Mouse (Mus musculus) brown adipose tissue, adult 24 weeks (tissue): Measurements from ENCODE around the gene Kctd2. TPM values are rescaled to one million over a fixed set of nuclear protein-coding genes. Genes with fewer than 3 reads are reported as not detected.

Source experiments
- H3K27ac ChIP-seq: fragments of 200-500 bp; replicated peaks from 2 replicates; pipeline ENCODE4 v1.5.1; 2012; ENCODE audit warnings: low read depth, mild to moderate bottlenecking, low read length
- H3K4me1 ChIP-seq: fragments of 200-500 bp; 2 replicates; pipeline ENCODE4 v1.6.1; 2012; ENCODE audit warnings: low read length, mixed read lengths; ENCODE audit not compliant: control insufficient read depth, insufficient read depth, insufficient read length
- H3K4me3 ChIP-seq: fragments of 200-500 bp; 2 replicates; pipeline ENCODE4 v1.5.1; 2012; ENCODE audit warnings: low read depth, mild to moderate bottlenecking, low read length, moderate library complexity; ENCODE audit not compliant: insufficient read depth
- polyA plus RNA-seq: library from polyadenylated mRNA; stranded (reverse); fragments of >200 nt; gene quantifications from 2 replicates; pipeline ENCODE4 v1.2.4, GENCODE M21; 2012; ENCODE audit not compliant: missing spikeins, insufficient read depth, insufficient read length

The Kctd2 gene
- polyA plus RNA-seq = 35.3 and 41.1 TPM in 2 replicates

- Histone ChIP-seq H3K4me1 (peaks cover 3% of the 10 kb centered on the region; the same call in 1 of the 2 replicates), H3K27ac (peak within 1 kb of the TSS; percentile 92), H3K4me3 (peak within 1 kb of the TSS; percentile 88)
These were observed at the start of gene Kctd2, which contains the start of gene Atp5h for GRCm38 (mm10) chr11:115419531-115420237. Kctd2 (plus strand) TSS chr11:115420128. Atp5h (minus strand) TSS chr11:115419962.

DNA sequence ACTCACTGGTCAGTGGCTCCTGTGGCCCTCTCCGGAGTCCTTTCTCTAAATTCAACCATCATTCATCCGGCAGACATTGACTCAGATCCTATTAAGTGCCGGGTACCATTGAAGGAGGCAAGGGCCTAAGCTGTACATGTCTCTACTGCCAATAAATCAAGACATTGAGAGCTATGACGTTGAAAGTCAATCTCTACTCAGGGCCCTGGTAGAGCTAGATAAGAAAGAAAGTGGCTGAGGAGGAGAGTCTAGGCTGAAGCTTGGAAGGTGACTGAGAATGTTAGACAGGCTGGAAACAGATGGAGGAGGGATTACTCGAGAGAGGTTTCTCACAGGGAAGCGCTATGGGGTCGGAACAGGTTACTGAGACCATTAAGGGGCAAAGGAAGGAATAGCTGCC lies 49.6 kb upstream of the Kctd2 start:
- H3K4me1 ChIP-seq = peaks cover 4% of the 10 kb centered on the region; the same call in 1 of the 2 replicates
- no peak overlapping the region for H3K4me3 ChIP-seq

DNA sequence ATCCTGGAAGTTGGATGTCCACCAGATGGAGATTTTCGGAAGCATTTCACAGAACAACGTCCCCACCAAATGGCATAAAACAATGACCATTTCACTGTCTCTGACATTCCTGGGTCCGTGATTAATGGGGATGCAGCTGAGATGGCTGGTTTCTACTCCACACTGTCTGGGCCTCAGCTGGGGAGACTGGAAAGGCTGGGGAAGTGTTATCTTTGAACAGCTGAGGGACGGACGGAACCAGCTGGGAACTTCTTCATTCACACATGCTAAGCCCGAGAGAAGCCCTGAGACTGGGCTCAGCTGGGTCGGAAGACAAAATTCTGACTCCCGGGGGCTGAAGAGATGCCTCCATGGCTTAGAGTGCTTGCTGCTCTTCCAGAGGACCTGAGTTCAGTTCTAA lies 48.6 kb upstream of the Kctd2 start:
- H3K4me1 ChIP-seq = 0 out of 2 replicates have a peak, but pooled peaks cover 4% of the 10 kb centered on the region
- H3K27ac ChIP-seq = no peak overlapping the region

More for the DNA sequence above, 49.6 kb upstream of the Kctd2 start:
- no peak overlapping the region for H3K27ac ChIP-seq

GRCm38 (mm10) chr11:115372015-115372414 lies 47.9 kb upstream of the Kctd2 start:
- H3K4me1 ChIP-seq = 0 out of 2 replicates have a peak, but pooled peaks cover 4% of the 10 kb centered on the region
- H3K4me3 ChIP-seq = no peak overlapping the region
- no peak overlapping the region for H3K27ac ChIP-seq

More for the DNA sequence above, 48.6 kb upstream of the Kctd2 start:
- no peak overlapping the region for H3K4me3 ChIP-seq

DNA sequence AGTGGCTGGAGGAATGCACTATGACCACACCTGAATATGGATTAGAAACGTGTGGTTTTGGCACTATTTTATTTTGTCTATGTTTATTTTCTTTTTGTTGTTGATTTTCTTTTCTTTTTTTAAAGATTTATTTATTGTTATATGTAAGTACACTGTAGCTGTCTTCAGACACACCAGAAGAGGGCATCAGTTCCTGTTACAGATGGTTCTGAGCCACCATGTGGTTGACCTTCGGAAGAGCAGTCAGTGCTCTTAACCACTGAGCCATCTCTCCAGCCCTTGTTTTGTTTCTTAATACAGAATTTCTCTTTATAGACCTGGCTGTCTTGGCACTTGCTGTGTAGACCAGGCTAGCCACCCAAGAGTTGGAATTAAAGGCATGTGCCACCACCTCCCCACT lies 47.2 kb upstream of the Kctd2 start:
- no peak overlapping the region for H3K27ac ChIP-seq
- 0 out of 2 replicates have a peak, but pooled peaks cover 4% of the 10 kb centered on the region for H3K4me1 ChIP-seq

GRCm38 (mm10) chr11:115373805-115374694 lies 45.9 kb upstream of the Kctd2 start:
- no peak overlapping the region for H3K27ac ChIP-seq
- H3K4me1 ChIP-seq = 0 out of 2 replicates have a peak, but pooled peaks cover 4% of the 10 kb centered on the region
- peak overlapping the region; percentile 46 for H3K4me3 ChIP-seq

More for the DNA sequence above, 47.2 kb upstream of the Kctd2 start:
- H3K4me3 ChIP-seq = no peak overlapping the region

- Histone ChIP-seq H3K4me3 (peak overlapping the region; percentile 46; the same call in 1 of the 2 replicates), H3K4me1 (0 out of 2 replicates have a peak, but pooled peaks cover 4% of the 10 kb centered on the region), H3K27ac (no peak overlapping the region)
These were observed 45.1 kb upstream of the Kctd2 start for GRCm38 (mm10) chr11:115374695-115375425.

- no peak overlapping the region for H3K27ac ChIP-seq
- 0 out of 2 replicates have a peak, but pooled peaks cover 4% of the 10 kb centered on the region for H3K4me1 ChIP-seq
- H3K4me3 ChIP-seq = no peak overlapping the region
These were observed 43.2 kb upstream of the Kctd2 start for GRCm38 (mm10) chr11:115376722-115377121.

GRCm38 (mm10) chr11:115377254-115377653 lies 42.7 kb upstream of the Kctd2 start:
- Histone ChIP-seq H3K27ac (no peak overlapping the region), H3K4me3 (no peak overlapping the region), H3K4me1 (0 out of 2 replicates have a peak, but pooled peaks cover 4% of the 10 kb centered on the region)

DNA sequence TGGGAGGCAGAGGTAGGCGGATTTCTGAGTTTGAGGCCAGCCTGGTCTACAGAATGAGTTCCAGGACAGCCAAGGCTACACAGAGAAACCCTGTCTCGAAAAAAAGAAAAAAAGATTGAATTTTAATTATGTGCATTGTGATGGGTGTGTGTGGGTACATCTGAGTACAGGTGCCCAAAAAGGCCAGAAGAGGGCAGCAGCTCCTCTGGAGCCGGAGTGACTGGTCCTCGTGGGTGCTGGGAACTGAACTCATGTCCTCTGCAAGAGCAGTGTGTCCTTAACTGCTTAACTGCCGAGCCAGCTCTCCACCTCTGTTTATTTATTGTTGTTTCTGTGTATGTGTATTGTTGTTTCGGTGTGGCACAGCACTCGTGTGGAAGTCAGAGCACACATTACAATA lies 42.1 kb upstream of the Kctd2 start:
- Histone ChIP-seq H3K27ac (no peak overlapping the region), H3K4me1 (0 out of 2 replicates have a peak, but pooled peaks cover 4% of the 10 kb centered on the region)

DNA sequence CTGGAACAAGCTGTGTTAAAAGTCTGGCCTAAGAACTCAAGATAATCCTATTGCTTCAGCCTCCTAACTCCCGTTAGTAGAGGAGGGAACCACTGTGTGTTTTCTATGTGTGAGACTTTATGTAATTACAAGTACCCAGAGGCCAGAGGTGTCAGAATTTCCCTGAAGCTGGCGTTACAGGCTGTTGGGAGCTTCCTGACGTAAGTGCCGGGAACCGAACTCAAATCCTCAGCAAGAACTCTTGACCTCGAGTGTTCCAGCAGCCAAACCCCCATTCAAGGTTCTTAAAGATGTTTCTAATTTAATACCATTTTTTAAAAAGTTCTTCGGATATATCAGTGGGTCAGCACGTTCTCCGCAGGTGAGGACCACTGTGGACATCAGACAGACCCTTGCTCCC lies 38.7 kb upstream of the Kctd2 start:
- H3K4me3 ChIP-seq = peak overlapping the region; percentile 75

More for the DNA sequence above, 42.1 kb upstream of the Kctd2 start:
- H3K4me3 ChIP-seq = no peak overlapping the region

GRCm38 (mm10) chr11:115381743-115382539 lies 38.0 kb upstream of the Kctd2 start, which contains the start of gene Cdr2l:
Cdr2l (plus strand) TSS chr11:115381916.
- H3K4me3 ChIP-seq = peak within 1 kb of the TSS; percentile 75
- peak within 1 kb of the TSS; percentile 52 for H3K27ac ChIP-seq
- peaks cover 13% of the 10 kb centered on the region; the same call in 1 of the 2 replicates for H3K4me1 ChIP-seq

More for the DNA sequence above, 38.7 kb upstream of the Kctd2 start:
- peak overlapping the region; percentile 52 for H3K27ac ChIP-seq
- peaks cover 13% of the 10 kb centered on the region; the same call in 1 of the 2 replicates for H3K4me1 ChIP-seq

GRCm38 (mm10) chr11:115382891-115383290 lies 37.0 kb upstream of the Kctd2 start:
- Histone ChIP-seq H3K4me1 (peaks cover 13% of the 10 kb centered on the region; the same call in 1 of the 2 replicates), H3K4me3 (peak overlapping the region; percentile 75), H3K27ac (no peak overlapping the region; the same call in 1 of the 2 replicates)
